Mouse (Mus musculus) ES-E14 (cell line): ENCODE results near the gene Ric3.

Experiments used
- CHD2 ChIP-seq: IDR thresholded peaks from 2 replicates; pipeline ENCODE4 v1.6.1; 2014; ENCODE audit warnings: mild to moderate bottlenecking, low read depth, low read length, inconsistent platforms
- HCFC1 ChIP-seq: IDR thresholded peaks from 2 replicates; pipeline ENCODE4 v1.6.1; 2012; ENCODE audit warnings: low read length, inconsistent platforms, borderline replicate concordance; ENCODE audit not compliant: insufficient read depth
- MAFK ChIP-seq: IDR thresholded peaks from 2 replicates; pipeline ENCODE4 v1.6.1; 2014; ENCODE audit warnings: mild to moderate bottlenecking, low read depth, low read length, inconsistent platforms; ENCODE audit not compliant: insufficient read depth
- ZNF384 ChIP-seq: IDR thresholded peaks from 2 replicates; pipeline ENCODE4 v1.6.1; 2012; ENCODE audit warnings: low read depth, low read length, inconsistent platforms

GRCm38 (mm10) chr7:109083813-109084184 lies 668 bp upstream of the Ric3 start:
- no peak for TF ChIP-seq CHD2
- no peak for TF ChIP-seq MAFK
- no peak for TF ChIP-seq ZNF384
- TF ChIP-seq HCFC1 = no peak
